Mouse (Mus musculus) embryonic fibroblast, embryonic 13.5 days (primary cell): Measurements from ENCODE around the gene Cldn15.
A peak's percentile ranks its signal among the peaks of the same experiment; 100 is the strongest.

Experiments
- CTCF ChIP-seq: IDR thresholded peaks from 2 replicates; pipeline ENCODE4 v1.5.1; 2011; ENCODE audit warnings: mild to moderate bottlenecking, control low read depth, low read length, moderate library complexity, borderline replicate concordance; ENCODE audit not compliant: insufficient read depth
- POLR2A ChIP-seq: IDR thresholded peaks from 2 replicates; pipeline ENCODE4 v1.6.1; 2011; ENCODE audit warnings: low read depth, mild to moderate bottlenecking, control low read depth, low read length, moderate library complexity

DNA sequence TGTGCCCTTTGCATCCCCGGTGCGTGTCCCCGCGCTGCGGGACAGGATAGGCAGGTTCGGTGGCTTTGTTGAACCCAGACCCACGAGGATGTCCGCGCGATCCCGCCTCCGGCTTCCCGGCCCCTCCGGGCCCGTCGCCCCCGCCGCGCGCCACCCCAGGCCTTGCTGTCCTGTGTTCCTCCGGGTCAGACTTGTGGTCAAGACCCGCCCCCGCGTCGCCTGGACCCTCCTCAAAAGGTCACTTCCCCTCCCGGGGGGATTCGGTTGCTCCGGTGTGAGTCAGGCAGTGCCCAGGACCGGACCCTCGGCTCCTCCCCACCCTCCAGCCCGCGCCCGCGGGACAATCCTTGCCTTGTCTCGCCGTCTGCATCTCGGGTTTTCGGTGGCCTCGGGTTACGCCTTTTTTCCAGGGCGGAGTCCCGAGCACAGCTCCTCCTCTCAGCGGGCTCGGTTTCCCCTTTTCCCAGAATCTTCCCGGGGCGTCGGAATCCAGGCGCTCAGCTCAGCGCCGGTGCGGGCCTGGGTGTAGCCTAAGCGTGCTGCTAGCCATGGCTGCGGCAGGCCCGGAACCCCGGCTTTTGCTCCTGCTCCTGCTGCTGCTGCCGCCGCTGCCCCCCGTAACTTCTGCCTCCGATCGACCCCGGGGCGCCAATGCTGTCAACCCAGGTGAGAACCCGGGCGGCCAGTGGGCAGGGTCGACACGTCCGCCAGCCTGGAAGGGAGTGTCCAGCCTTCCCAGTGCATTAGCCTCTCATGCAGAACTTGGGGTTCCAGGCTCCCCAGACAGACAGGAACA, 20.9 kb downstream of the Cldn15 start:
- TF ChIP-seq CTCF (no peak), POLR2A (peak; percentile 82)
